Mouse (Mus musculus) natural killer cell, adult 2 months (primary cell): ENCODE data around the gene Frmd4a.

ENCODE experiments used
- DNase-seq, 2 experiments: peaks; one replicate each; pipeline ENCODE4 v3.0.0; 2022; ENCODE audit warnings: low spot score in 2 of 2

Frmd4a gene

GRCm38 (mm10) chr2:4439909-4440308 is 422.4 kb downstream of the Frmd4a start:
- no peak for DNase-seq

- no peak for DNase-seq
These were observed 424.3 kb downstream of the Frmd4a start for GRCm38 (mm10) chr2:4441840-4442239.

- no peak for DNase-seq
These were observed 427.2 kb downstream of the Frmd4a start for GRCm38 (mm10) chr2:4444740-4445139.

- no peak for DNase-seq
These were observed 428.3 kb downstream of the Frmd4a start for GRCm38 (mm10) chr2:4445629-4446400.

- DNase-seq: no peak
These were observed 432.5 kb downstream of the Frmd4a start for GRCm38 (mm10) chr2:4449860-4450480.

- no peak for DNase-seq
These were observed 435.3 kb downstream of the Frmd4a start for GRCm38 (mm10) chr2:4452590-4453400.

GRCm38 (mm10) chr2:4455097-4456025 is 437.8 kb downstream of the Frmd4a start:
- no peak for DNase-seq

- no peak for DNase-seq
These were observed 443.4 kb downstream of the Frmd4a start for GRCm38 (mm10) chr2:4460897-4461296.

- no peak for DNase-seq
These were observed 444.0 kb downstream of the Frmd4a start for GRCm38 (mm10) chr2:4461514-4461913.

GRCm38 (mm10) chr2:4462480-4462879 is 445.0 kb downstream of the Frmd4a start:
- DNase-seq: no peak

- no peak for DNase-seq
These were observed 448.6 kb downstream of the Frmd4a start for GRCm38 (mm10) chr2:4466084-4466483.

GRCm38 (mm10) chr2:4467314-4467713 is 449.8 kb downstream of the Frmd4a start:
- no peak for DNase-seq

- DNase-seq: no peak
These were observed 455.4 kb downstream of the Frmd4a start for GRCm38 (mm10) chr2:4472760-4473480.

- no peak for DNase-seq
These were observed 456.5 kb downstream of the Frmd4a start for GRCm38 (mm10) chr2:4473866-4474538.

GRCm38 (mm10) chr2:4474539-4474937 is 457.0 kb downstream of the Frmd4a start:
- DNase-seq: no peak

- no peak for DNase-seq
These were observed 458.5 kb downstream of the Frmd4a start for GRCm38 (mm10) chr2:4475991-4476390.

- DNase-seq: no peak
These were observed 459.1 kb downstream of the Frmd4a start for GRCm38 (mm10) chr2:4476608-4477007.

- no peak for DNase-seq
These were observed 459.8 kb downstream of the Frmd4a start for GRCm38 (mm10) chr2:4477311-4477710.

GRCm38 (mm10) chr2:4480180-4480579 is 462.7 kb downstream of the Frmd4a start:
- DNase-seq: no peak

GRCm38 (mm10) chr2:4481154-4481553 is 463.6 kb downstream of the Frmd4a start:
- DNase-seq: no peak
